Mouse (Mus musculus) heart, embryonic 14.5 days (tissue): Measurements from ENCODE around the gene Ankrd28. TPM values are rescaled to one million over a fixed set of nuclear protein-coding genes. Genes with fewer than 3 reads are reported as not detected.

Source experiments
- ATAC-seq: fragments of 200-750 bp; cut with Nextera tagmentation; 2 replicates; pipeline ENCODE4 v1.8.0; 2017; ENCODE audit warnings: low read depth, moderate TSS enrichment; ENCODE audit not compliant: insufficient number of reproducible peaks, insufficient read depth, low FRiP score
- H3K27ac ChIP-seq, 2 experiments: fragments of 200-500 bp in 1 of 2; fragments of 300-500 bp in 1 of 2; sonication (generic) in 1 of 2; replicated peaks in 1 of 2; 2 replicates each; pipeline ENCODE4 v1.5.1; 2012 to 2014; ENCODE audit warnings: low read depth in 2 of 2, low read length in 2 of 2, control low read depth in 1 of 2, mild to moderate bottlenecking in 1 of 2, mixed read lengths in 1 of 2; ENCODE audit not compliant: control insufficient read depth in 1 of 2, insufficient read depth in 1 of 2
- H3K27me3 ChIP-seq: fragments of 300-500 bp; sonication (generic); 2 replicates; pipeline ENCODE4 v1.6.1; 2014; ENCODE audit warnings: mild to moderate bottlenecking, low read length, control low read depth; ENCODE audit not compliant: control insufficient read depth, insufficient read depth
- H3K36me3 ChIP-seq: fragments of 300-500 bp; sonication (generic); 2 replicates; pipeline ENCODE4 v1.6.1; 2014; ENCODE audit warnings: mild to moderate bottlenecking, control low read depth, low read length, mixed read lengths; ENCODE audit not compliant: control insufficient read depth, insufficient read depth
- H3K4me1 ChIP-seq, 2 experiments: fragments of 200-500 bp in 1 of 2; fragments of 300-500 bp in 1 of 2; sonication (generic) in 1 of 2; 2 replicates each; pipeline ENCODE4 v1.6.1; 2012 to 2014; ENCODE audit warnings: low read length in 2 of 2, control low read depth in 1 of 2, mixed read lengths in 1 of 2; ENCODE audit not compliant: control insufficient read depth in 2 of 2, insufficient read depth in 2 of 2
- H3K4me2 ChIP-seq: fragments of 300-500 bp; sonication (generic); 2 replicates; pipeline ENCODE4 v1.6.1; 2014; ENCODE audit warnings: mild to moderate bottlenecking, low read length
- H3K4me3 ChIP-seq, 2 experiments: fragments of 200-500 bp in 1 of 2; fragments of 300-500 bp in 1 of 2; sonication (generic) in 1 of 2; 2 replicates each; pipeline ENCODE4 v1.5.1; 2012 to 2014; ENCODE audit warnings: low read length in 2 of 2, mild to moderate bottlenecking in 2 of 2, control low read depth in 1 of 2, low read depth in 1 of 2, moderate library complexity in 1 of 2; ENCODE audit not compliant: control insufficient read depth in 1 of 2, insufficient read depth in 1 of 2
- H3K9ac ChIP-seq: fragments of 300-500 bp; sonication (generic); 2 replicates; pipeline ENCODE4 v1.6.1; 2014; ENCODE audit warnings: mild to moderate bottlenecking, low read length
- H3K9me3 ChIP-seq: fragments of 300-500 bp; sonication (generic); 2 replicates; pipeline ENCODE4 v1.6.1; 2016; ENCODE audit warnings: low read length, control low read depth; ENCODE audit not compliant: control insufficient read depth
- WGBS: fragments of 180-500 bp; shearing (Covaris S2); extraction: QIAGEN DNeasy Blood & Tissue Kit; methylation state at CpG from one replicate; pipeline ENCODE4 v1.1.7; 2014; 5-methylcytosine and 5-hydroxymethylcytosine counted together
- polyA plus RNA-seq: library from polyadenylated mRNA; unstranded; fragments of >200 nt; fragmentation: Nextera tagmentation; extraction: Ambion mirVana; gene quantifications from 2 replicates; pipeline ENCODE4 v1.2.1, GENCODE M21; 2014

Gene Ankrd28
- polyA plus RNA-seq, 1 experiment from 2014 or later = 8.0 TPM

- Histone ChIP-seq H3K36me3 (no peaks in the 10 kb centered on the region), H3K27me3 (no peaks in the 10 kb centered on the region), H3K4me3 (no peak overlapping the region), H3K4me2 (no peak overlapping the region), H3K4me1 (peaks cover 40 to 54% of the 10 kb centered on the region in 2 experiments), H3K27ac (peak overlapping the region in 1 of 2 experiments; percentile 95; a peak in 3 of 4 replicates), H3K9me3 (no peaks in the 10 kb centered on the region), H3K9ac (no peak overlapping the region)
- 90% methylated on average over 8 of the region's 8 CpGs for WGBS
- no peak for ATAC-seq
These were observed 172.2 kb downstream of the Ankrd28 start for GRCm38 (mm10) chr14:31658126-31658680.

- Histone ChIP-seq H3K9ac (no peak overlapping the region), H3K27ac (peak overlapping the region; percentile 12 to 95; a peak in 2 of 4 replicates), H3K36me3 (no peaks in the 10 kb centered on the region), H3K4me3 (no peak overlapping the region), H3K4me1 (peaks cover 32 to 42% of the 10 kb centered on the region in 2 experiments), H3K9me3 (no peaks in the 10 kb centered on the region), H3K27me3 (no peaks in the 10 kb centered on the region), H3K4me2 (no peak overlapping the region)
- 31% methylated on average over 5 of the region's 5 CpGs for WGBS
- ATAC-seq = no peak
These were observed 173.4 kb downstream of the Ankrd28 start for GRCm38 (mm10) chr14:31656857-31657645.

GRCm38 (mm10) chr14:31656386-31656785, 174.1 kb downstream of the Ankrd28 start:
- ATAC-seq = no peak
- no peak overlapping the region for H3K4me3 ChIP-seq
- H3K4me2 ChIP-seq = no peak overlapping the region
- H3K27ac ChIP-seq = no peak overlapping the region
- H3K36me3 ChIP-seq = no peaks in the 10 kb centered on the region
- peaks cover 30 to 38% of the 10 kb centered on the region in 2 experiments for H3K4me1 ChIP-seq
- no peak overlapping the region for H3K9ac ChIP-seq
- 67% methylated on average over 7 of the region's 7 CpGs for WGBS
- no peaks in the 10 kb centered on the region for H3K27me3 ChIP-seq
- no peaks in the 10 kb centered on the region for H3K9me3 ChIP-seq

DNA sequence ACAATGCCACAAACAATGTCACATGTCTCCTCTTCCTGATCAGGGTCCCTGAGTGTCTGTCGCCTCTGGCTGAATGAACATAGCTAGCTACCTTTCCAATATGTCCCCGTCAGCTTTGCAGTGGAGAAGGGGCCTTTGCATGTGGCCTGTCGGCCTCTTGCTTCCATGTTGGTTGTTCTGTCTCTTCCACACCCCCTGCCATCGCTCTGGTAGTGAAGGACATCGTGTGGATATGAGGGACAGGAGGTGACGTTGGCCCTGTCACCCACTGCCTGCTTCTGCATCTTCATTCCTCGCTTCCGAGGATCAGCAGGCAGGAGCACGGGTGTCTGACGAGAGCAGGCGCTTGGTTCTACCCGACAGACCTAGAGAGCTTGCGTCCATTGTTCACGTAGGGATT, 175.0 kb downstream of the Ankrd28 start:
- no peak for ATAC-seq
- no peak overlapping the region for H3K27ac ChIP-seq
- H3K27me3 ChIP-seq = no peaks in the 10 kb centered on the region
- 85% methylated on average over 14 of the region's 14 CpGs for WGBS
- H3K4me3 ChIP-seq = no peak overlapping the region
- no peaks in the 10 kb centered on the region for H3K9me3 ChIP-seq
- no peak overlapping the region for H3K9ac ChIP-seq
- no peak overlapping the region for H3K4me2 ChIP-seq
- no peaks in the 10 kb centered on the region for H3K36me3 ChIP-seq
- H3K4me1 ChIP-seq = peaks cover 22 to 30% of the 10 kb centered on the region in 2 experiments

- peaks cover 18 to 26% of the 10 kb centered on the region in 2 experiments for H3K4me1 ChIP-seq
- H3K27ac ChIP-seq = no peak overlapping the region
- H3K4me3 ChIP-seq = no peak overlapping the region
- no peaks in the 10 kb centered on the region for H3K27me3 ChIP-seq
- ATAC-seq = no peak
- no peaks in the 10 kb centered on the region for H3K36me3 ChIP-seq
- H3K9ac ChIP-seq = no peak overlapping the region
- no peak overlapping the region for H3K4me2 ChIP-seq
- no peaks in the 10 kb centered on the region for H3K9me3 ChIP-seq
- WGBS = 87% methylated on average over 5 of the region's 5 CpGs
These were observed 175.6 kb downstream of the Ankrd28 start for GRCm38 (mm10) chr14:31654816-31655215.

DNA sequence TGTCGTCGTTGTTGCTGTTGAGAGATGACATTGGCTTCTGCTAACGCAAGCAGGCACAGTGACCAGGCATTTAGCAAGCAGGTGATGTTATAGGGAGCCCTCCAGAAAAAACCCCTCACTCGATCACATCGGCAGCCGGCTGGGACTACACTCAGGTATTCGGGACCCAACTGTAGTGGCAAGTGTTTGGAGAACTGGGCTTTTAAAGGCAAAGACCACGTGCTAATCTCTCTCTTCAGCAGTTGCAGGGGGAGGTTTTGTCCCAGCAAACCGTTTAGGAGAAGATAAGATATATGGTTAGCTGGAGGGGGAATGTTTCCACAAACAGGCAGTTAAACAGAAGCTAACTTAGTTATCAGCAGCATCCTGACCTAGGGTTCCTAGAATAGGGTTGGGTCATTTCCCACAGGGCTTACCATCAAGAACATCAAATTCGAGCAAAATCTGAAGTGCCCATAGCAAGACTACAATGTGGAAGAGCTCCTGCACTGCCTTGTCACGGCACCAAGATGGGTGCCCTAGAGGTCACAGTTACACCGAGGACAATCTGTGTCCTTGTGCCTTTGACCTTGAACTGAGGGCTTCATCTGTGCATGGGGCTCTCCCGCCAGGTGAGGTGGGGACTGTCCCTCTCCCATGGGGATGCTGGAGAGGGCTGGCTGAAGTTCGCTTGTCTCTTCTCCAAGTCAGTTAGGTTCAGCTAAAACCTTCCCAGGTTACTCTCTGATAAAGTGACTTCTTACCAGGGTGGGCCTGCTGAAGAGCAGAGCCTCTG, 177.2 kb downstream of the Ankrd28 start:
- no peak overlapping the region for H3K9ac ChIP-seq

GRCm38 (mm10) chr14:31652624-31653023, 177.8 kb downstream of the Ankrd28 start:
- Histone ChIP-seq H3K4me2 (no peak overlapping the region), H3K27me3 (no peaks in the 10 kb centered on the region), H3K36me3 (no peaks in the 10 kb centered on the region), H3K27ac (no peak overlapping the region), H3K9ac (no peak overlapping the region), H3K9me3 (no peaks in the 10 kb centered on the region), H3K4me1 (peaks cover 7 to 16% of the 10 kb centered on the region in 2 experiments), H3K4me3 (no peak overlapping the region)
- no peak for ATAC-seq
- WGBS = 94% methylated on average over 1 of the region's 1 CpGs

More for the DNA sequence above, 177.2 kb downstream of the Ankrd28 start:
- no peaks in the 10 kb centered on the region for H3K36me3 ChIP-seq
- no peak overlapping the region for H3K4me2 ChIP-seq
- ATAC-seq = no peak
- no peaks in the 10 kb centered on the region for H3K9me3 ChIP-seq
- no peak overlapping the region for H3K4me3 ChIP-seq
- no peaks in the 10 kb centered on the region for H3K27me3 ChIP-seq
- peaks cover 12 to 18% of the 10 kb centered on the region in 2 experiments for H3K4me1 ChIP-seq
- H3K27ac ChIP-seq = no peak overlapping the region
- 48% methylated on average over 14 of the region's 14 CpGs for WGBS
